Mouse (Mus musculus) liver, postnatal 0 days (tissue): ENCODE data around the gene Gm10197.

ENCODE experiments used
- CTCF ChIP-seq: sonication (generic); IDR thresholded peaks from 2 replicates; pipeline ENCODE4 v1.5.1; 2016; ENCODE audit warnings: antibody characterized with exemption, low read depth
- EP300 ChIP-seq: IDR thresholded peaks from 2 replicates; pipeline ENCODE4 v1.6.1; 2016; ENCODE audit warnings: antibody characterized with exemption, low read depth, mild to moderate bottlenecking

- no peak for TF ChIP-seq EP300
- peak; percentile 12; the same call in 1 of the 2 replicates for TF ChIP-seq CTCF
These were observed 28.2 kb downstream of the Gm10197 start for GRCm38 (mm10) chr19:53343174-53343881.
